Mouse (Mus musculus) embryonic facial prominence, embryonic 13.5 days (tissue): Measurements from ENCODE around the gene 5330417C22Rik. TPM values are rescaled to one million over a fixed set of nuclear protein-coding genes. Genes with fewer than 3 reads are reported as not detected.
"Not testable (repeated sequence)": the region's sequence is repeated elsewhere in the genome, so short reads cannot be mapped to it uniquely, and the experiment has no call there.

Source experiments
- ATAC-seq: fragments of 200-750 bp; cut with Nextera tagmentation; 2 replicates; pipeline ENCODE4 v1.8.0; 2017; ENCODE audit warnings: low read depth; ENCODE audit not compliant: insufficient number of reproducible peaks, insufficient read depth, low FRiP score, low TSS enrichment
- H3K27ac ChIP-seq: fragments of 300-500 bp; sonication (generic); 2 replicates; pipeline ENCODE4 v1.5.1; 2015; ENCODE audit warnings: moderate library complexity, mild to moderate bottlenecking, inconsistent platforms
- H3K27me3 ChIP-seq: fragments of 300-500 bp; sonication (generic); 2 replicates; pipeline ENCODE4 v1.6.1; 2015; ENCODE audit warnings: mild to moderate bottlenecking, inconsistent platforms
- H3K36me3 ChIP-seq: fragments of 300-500 bp; sonication (generic); 2 replicates; pipeline ENCODE4 v1.6.1; 2015; ENCODE audit warnings: mild to moderate bottlenecking, inconsistent platforms
- H3K4me1 ChIP-seq: fragments of 300-500 bp; sonication (generic); 2 replicates; pipeline ENCODE4 v1.6.1; 2015; ENCODE audit warnings: inconsistent platforms
- H3K4me2 ChIP-seq: fragments of 300-500 bp; sonication (generic); 2 replicates; pipeline ENCODE4 v1.6.1; 2015; ENCODE audit warnings: moderate library complexity, mild to moderate bottlenecking, inconsistent platforms
- H3K4me3 ChIP-seq: fragments of 300-500 bp; sonication (generic); 2 replicates; pipeline ENCODE4 v1.5.1; 2015; ENCODE audit warnings: mild to moderate bottlenecking, inconsistent platforms
- H3K9ac ChIP-seq: fragments of 300-500 bp; sonication (generic); 2 replicates; pipeline ENCODE4 v1.6.1; 2015; ENCODE audit warnings: mild to moderate bottlenecking, inconsistent platforms
- H3K9me3 ChIP-seq: fragments of 300-500 bp; sonication (generic); 2 replicates; pipeline ENCODE4 v1.6.1; 2016; ENCODE audit warnings: inconsistent platforms
- WGBS: fragments of 180-500 bp; shearing (Covaris S2); methylation state at CpG from one replicate; pipeline ENCODE4 v1.1.7; 2015; ENCODE audit warnings: mixed read lengths; 5-methylcytosine and 5-hydroxymethylcytosine counted together
- polyA plus RNA-seq: library from polyadenylated mRNA; unstranded; fragments of >200 nt; fragmentation: Nextera tagmentation; extraction: Ambion mirVana; gene quantifications from 2 replicates; pipeline ENCODE4 v1.2.1, GENCODE M21; 2015

Gene 5330417C22Rik
- polyA plus RNA-seq = 0.65 and 2.0 TPM in 2 replicates

DNA sequence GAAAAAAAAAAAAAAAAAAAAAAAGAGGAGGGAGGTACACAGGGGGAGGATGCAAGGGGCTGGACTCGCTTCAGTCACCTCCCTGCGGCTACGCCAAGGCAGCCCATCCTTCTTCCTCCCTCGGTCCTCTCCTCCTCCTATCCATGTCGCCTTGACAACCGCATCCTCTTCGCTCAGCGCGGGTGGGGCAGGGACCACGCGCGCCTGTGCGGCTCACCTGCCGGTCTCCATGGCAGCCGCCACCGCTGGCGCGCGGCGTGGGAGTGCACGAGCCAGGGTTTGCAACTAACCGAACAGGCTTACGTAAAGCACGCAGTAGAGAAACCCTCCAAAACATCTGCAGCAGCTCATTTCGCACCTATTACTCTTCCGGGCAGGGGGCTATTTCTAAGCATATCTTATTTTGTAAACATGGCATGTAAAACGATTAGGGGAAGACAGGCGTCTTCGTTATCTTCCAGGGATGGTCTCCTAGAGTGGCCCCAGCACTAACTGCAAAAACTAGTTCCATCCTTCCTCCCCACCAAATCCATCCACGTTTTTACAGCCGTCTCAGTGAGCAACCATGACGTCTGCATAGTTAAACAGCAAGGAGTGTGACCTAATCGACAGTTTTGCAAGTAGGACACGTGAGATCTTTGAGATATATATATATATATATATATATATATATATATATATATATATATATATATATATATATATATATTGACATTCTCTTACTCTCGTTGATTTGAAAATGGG, at the start of gene 5330417C22Rik:
Gene 5330417C22Rik (minus strand): TSS at position 20 of the 744 bp plus-strand sequence.
- Histone ChIP-seq H3K27ac (no peak within 1 kb of the TSS), H3K4me3 (peak within 1 kb of the TSS; percentile 50), H3K9me3 (no peaks in the 10 kb centered on the region), H3K4me1 (peaks cover 14% of the 10 kb centered on the region), H3K27me3 (peaks cover 26% of the 10 kb centered on the region), H3K36me3 (no peaks in the 10 kb centered on the region), H3K4me2 (peak within 1 kb of the TSS; percentile 86), H3K9ac (peak within 1 kb of the TSS; percentile 52; the same call in 1 of the 2 replicates)
- peak; percentile 60; the same call in 1 of the 2 replicates for ATAC-seq
- 1% methylated on average over 35 of the region's 35 CpGs for WGBS

DNA sequence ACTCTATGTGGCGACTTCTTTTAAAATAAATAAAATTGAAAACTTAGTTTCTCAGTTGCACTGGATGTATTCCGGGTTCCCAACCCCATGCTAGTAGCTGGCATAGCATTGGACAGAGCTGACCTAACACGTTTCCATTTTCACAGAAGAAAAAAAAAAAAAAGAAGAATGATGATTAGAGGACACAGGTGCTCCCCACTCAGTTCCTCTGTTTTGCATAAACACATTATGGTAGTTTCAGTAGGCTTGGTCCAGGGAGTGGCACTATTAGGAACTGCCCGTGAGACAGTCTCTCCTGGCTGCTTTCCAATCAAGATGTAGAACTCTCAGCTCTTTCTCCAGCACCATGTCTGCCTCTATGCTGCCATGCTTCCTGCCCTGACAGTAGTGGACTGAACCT, 48.2 kb upstream of the 5330417C22Rik start:
- Histone ChIP-seq H3K27me3 (no peaks in the 10 kb centered on the region), H3K9me3 (no peaks in the 10 kb centered on the region), H3K27ac (no peak overlapping the region), H3K9ac (no peak overlapping the region), H3K36me3 (no peaks in the 10 kb centered on the region; the same call in 1 of the 2 replicates), H3K4me3 (no peak overlapping the region), H3K4me1 (no peaks in the 10 kb centered on the region), H3K4me2 (no peak overlapping the region)
- WGBS = 85% methylated on average over 4 of the region's 4 CpGs
- no peak for ATAC-seq

DNA sequence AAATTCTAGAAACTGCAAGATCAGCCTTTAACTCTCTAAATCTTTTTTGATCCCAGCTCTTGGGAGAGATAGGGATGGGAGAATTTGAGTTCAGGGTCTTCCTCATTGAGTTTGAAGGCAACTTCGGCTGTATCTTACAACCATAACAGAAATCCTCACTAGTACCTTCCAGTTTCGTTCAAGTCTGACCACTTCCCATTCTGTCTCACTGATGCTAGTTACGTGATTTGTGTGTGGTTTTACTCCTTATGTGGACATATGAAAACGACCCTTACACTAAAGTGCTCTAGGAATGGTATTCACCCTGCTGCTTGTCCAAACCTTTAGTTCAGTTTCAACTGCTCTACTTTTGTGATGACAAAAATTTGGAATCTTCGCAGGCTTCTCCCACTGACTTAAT, 37.7 kb upstream of the 5330417C22Rik start:
- H3K4me3 ChIP-seq = no peak overlapping the region
- no peak for ATAC-seq
- 90% methylated on average over 5 of the region's 5 CpGs for WGBS
- no peak overlapping the region for H3K4me2 ChIP-seq
- H3K4me1 ChIP-seq = peaks cover 19% of the 10 kb centered on the region
- no peak overlapping the region for H3K27ac ChIP-seq
- no peaks in the 10 kb centered on the region for H3K9me3 ChIP-seq
- 0 out of 2 replicates have a peak overlapping the region, but pooled peaks have one; percentile 46 for H3K9ac ChIP-seq
- no peaks in the 10 kb centered on the region for H3K27me3 ChIP-seq
- H3K36me3 ChIP-seq = peaks cover 18% of the 10 kb centered on the region

DNA sequence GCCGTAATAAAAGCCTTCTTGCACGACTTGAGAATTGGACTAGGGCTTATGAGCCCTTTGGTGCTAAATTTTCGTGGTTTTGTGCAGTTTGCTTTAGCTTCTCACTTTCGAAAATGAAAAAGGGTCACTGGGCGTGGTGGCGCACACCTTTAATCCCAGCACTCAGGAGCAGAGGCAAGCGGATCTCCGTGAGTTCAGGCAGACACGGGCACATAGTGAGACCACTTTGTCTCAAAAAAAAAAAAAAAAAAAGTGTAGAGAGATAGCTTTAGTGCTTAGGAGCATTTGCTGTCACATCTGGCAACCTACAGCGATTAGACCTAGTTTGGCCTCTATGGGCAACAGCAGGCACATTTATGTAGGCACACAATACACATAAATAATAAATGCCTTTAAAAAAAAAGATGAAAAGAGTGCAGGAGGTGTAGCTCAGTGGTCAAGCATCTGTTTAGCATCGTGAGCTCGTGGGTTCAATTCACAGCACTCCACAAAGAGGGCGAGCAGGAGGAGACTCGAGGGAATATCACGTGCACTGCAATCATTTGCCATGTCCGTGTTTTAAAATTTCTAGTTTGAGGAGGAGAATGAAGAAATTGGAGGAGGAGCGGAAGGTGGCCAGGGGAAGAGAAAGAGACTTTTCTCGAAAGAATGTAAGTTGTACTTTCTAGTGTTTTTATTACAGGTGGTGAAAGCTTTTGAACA, 36.1 kb upstream of the 5330417C22Rik start:
- WGBS = 44% methylated on average over 18 of the region's 18 CpGs
- ATAC-seq = no peak
- H3K36me3 ChIP-seq = 0 out of 2 replicates have a peak, but pooled peaks cover 3% of the 10 kb centered on the region
- no peak overlapping the region for H3K27ac ChIP-seq
- peak overlapping the region; percentile 70 for H3K4me2 ChIP-seq
- peak overlapping the region; percentile 70 for H3K4me3 ChIP-seq
- H3K9me3 ChIP-seq = no peaks in the 10 kb centered on the region
- peak overlapping the region; percentile 84 for H3K9ac ChIP-seq
- peaks cover 23% of the 10 kb centered on the region for H3K4me1 ChIP-seq
- no peaks in the 10 kb centered on the region for H3K27me3 ChIP-seq

DNA sequence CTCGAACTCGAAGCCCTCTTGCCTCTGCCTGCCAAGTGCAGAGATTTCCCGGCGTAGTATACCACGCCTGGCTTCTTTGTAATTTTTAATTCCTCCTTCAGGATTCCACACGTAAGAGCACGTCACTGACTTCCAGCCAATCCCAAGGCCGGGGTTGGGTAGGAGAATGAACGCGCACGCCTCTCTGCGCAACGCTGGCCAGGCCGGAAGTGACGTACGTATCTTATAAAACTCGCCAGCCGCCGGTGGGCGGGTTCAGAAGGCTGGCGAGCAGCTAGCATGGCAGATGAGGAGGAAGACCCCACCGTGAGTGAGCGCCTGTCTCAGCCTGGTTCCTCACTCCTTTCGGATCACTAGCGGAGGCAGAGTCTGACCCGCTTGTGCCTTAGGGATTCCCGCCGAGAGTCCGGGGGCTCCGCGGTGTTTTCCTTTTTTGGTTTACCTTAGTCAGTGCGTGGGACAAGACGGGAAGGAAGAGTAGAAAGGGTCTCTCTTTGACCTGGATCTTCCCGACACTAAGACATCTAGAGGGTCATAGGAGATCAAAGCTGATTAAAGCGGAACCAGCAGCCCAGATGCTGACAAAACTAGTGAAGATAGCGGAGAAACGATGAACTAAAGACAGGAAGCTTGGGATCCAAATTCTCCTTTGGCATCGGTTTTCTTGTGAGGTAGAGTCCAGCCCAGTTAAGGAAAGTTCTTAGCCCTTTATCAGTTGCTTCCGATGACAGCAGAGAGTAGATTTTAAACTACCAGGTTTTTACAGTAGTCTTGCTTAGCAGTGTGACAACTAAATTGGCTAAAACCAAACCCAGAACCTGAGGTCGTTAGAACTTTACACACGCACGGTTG, 35.3 kb upstream of the 5330417C22Rik start, which contains the start of gene Taf13:
Gene Taf13 (plus strand): TSS at position 256 of the 852 bp plus-strand sequence.
- Histone ChIP-seq H3K36me3 (no peaks in the 10 kb centered on the region), H3K9ac (peak within 1 kb of the TSS; percentile 84), H3K9me3 (no peaks in the 10 kb centered on the region), H3K4me3 (peak within 1 kb of the TSS; percentile 70), H3K27me3 (no peaks in the 10 kb centered on the region), H3K4me1 (peaks cover 23% of the 10 kb centered on the region), H3K27ac (peak within 1 kb of the TSS; percentile 73), H3K4me2 (peak within 1 kb of the TSS; percentile 70)
- ATAC-seq = peak; percentile 96
- WGBS = 1% methylated on average over 42 of the region's 42 CpGs

DNA sequence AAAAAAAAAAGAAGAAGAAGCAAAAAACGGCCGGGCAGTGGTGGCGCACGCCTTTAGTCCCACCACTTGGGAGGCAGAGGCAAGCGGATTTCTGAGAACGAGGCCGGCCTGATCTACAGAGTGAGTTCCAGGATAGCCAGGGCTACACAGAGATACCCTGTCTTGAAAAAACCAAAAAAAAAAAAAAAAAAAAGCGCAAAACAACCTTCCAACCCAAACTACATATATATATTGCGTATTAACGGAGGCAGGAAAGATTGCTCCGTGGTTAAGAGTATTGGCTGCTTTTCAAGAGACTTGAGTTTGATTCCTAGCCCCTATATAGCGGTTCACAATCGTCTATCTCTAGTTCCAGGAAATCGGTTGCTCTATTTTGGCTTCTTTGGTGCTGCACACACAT, 34.5 kb upstream of the 5330417C22Rik start:
- H3K27me3 ChIP-seq = no peaks in the 10 kb centered on the region
- 87% methylated on average over 14 of the region's 14 CpGs for WGBS
- H3K9ac ChIP-seq = no peak overlapping the region
- H3K4me1 ChIP-seq = peaks cover 23% of the 10 kb centered on the region
- peak overlapping the region; percentile 70 for H3K4me2 ChIP-seq
- H3K36me3 ChIP-seq = no peaks in the 10 kb centered on the region
- H3K4me3 ChIP-seq = peak overlapping the region; percentile 70; the same call in 1 of the 2 replicates
- ATAC-seq = no peak
- no peak overlapping the region for H3K27ac ChIP-seq
- H3K9me3 ChIP-seq = no peaks in the 10 kb centered on the region

DNA sequence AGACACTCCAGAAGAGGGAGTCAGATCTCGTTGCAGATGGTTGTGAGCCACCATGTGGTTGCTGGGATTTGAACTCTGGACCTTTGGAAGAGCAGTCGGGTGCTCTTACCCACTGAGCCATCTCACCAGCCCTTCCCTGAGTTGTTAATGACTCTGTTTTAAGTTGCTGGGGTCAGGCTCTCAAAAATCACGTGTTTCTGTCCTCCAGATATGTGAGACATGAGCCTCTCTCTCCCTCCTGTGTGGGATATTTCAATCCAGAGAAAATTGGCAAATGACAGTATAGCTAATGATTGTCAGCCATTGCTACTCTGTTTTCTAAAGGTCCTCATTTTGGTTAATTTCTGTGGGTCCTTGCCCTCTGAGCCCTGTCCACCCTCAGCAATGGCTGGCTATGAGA, 33.3 kb upstream of the 5330417C22Rik start:
- not testable (repeated sequence) for H3K9ac ChIP-seq, H3K27ac ChIP-seq, H3K27me3 ChIP-seq, H3K36me3 ChIP-seq, H3K4me3 ChIP-seq, H3K4me2 ChIP-seq, H3K9me3 ChIP-seq, ATAC-seq
- H3K4me1 ChIP-seq = peaks cover 23% of the 10 kb centered on the region
- 65% methylated on average over 3 of the region's 3 CpGs for WGBS

DNA sequence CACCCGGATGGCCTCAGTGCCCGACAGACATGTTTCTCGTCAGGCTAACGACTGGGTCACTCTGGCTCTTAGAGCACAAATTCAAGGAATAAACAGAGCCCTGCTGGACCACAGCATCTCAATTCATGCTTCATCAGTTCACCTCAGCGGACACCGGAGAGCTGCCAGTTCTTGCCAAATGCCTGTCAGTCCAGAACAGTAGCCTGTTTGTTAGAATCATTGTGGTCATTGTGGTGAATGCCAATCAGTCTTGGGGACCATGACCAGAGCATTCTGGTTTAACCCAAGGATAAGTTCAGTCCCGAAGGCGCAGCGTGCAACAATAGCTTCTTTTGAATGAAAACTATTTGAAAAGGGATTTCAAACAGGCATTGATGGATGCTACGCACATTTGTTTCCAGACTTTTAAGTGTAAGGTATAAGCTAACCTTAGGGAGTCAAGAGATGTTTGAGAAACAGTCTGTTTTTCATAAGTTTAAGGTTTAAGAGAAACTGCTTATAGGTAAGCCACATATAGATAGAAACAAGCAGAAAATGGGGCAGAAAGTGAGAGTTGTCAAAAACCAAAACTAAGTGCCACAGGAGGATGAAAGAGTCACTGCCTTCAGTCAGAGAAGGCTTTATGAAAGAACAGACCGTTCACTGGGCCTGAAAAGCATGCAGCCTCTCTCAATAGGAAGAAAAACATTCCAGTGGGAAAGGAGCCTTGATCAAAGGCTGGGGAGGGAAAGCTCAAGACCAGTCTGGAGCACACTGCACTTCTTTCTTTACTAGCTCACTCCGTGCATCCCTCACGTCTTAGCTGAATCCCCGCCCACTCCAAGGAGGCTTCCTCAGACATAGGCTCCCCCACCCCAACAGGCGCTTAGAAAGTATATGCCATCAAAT, 31.9 kb upstream of the 5330417C22Rik start:
- H3K27me3 ChIP-seq = no peaks in the 10 kb centered on the region
- no peak overlapping the region for H3K4me2 ChIP-seq
- H3K27ac ChIP-seq = peak overlapping the region; percentile 60
- peaks cover 16% of the 10 kb centered on the region for H3K4me1 ChIP-seq
- H3K9ac ChIP-seq = 0 out of 2 replicates have a peak overlapping the region, but pooled peaks have one; percentile 6
- no peaks in the 10 kb centered on the region for H3K36me3 ChIP-seq
- H3K4me3 ChIP-seq = no peak overlapping the region
- no peak for ATAC-seq
- WGBS = 22% methylated on average over 15 of the region's 15 CpGs
- no peaks in the 10 kb centered on the region for H3K9me3 ChIP-seq

DNA sequence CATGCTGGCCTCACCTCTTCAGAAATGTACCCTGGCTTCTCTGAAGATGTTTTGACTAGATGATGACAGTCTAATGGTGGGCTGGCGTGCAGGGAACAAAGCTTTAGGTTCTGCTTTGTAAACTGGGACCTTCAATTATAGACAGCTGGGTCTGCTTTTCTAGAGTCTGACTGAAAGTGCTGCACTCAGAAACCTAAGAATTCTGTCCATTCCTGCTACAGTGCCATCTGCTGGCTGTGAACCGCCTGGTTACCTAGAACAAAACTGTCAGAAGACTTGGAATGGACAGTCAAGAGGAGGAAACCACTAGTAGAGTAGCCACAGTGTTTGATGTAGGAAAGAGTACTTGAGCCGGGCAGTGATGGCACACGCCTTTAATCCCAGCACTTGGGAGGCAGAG, 27.0 kb upstream of the 5330417C22Rik start:
- Histone ChIP-seq H3K27ac (peak overlapping the region; percentile 94), H3K27me3 (no peaks in the 10 kb centered on the region), H3K9me3 (no peaks in the 10 kb centered on the region), H3K36me3 (peaks cover 18% of the 10 kb centered on the region), H3K4me2 (peak overlapping the region; percentile 91), H3K4me1 (peaks cover 24% of the 10 kb centered on the region), H3K4me3 (peak overlapping the region; percentile 80), H3K9ac (peak overlapping the region; percentile 87)
- 7% methylated on average over 4 of the region's 4 CpGs for WGBS
- no peak for ATAC-seq

DNA sequence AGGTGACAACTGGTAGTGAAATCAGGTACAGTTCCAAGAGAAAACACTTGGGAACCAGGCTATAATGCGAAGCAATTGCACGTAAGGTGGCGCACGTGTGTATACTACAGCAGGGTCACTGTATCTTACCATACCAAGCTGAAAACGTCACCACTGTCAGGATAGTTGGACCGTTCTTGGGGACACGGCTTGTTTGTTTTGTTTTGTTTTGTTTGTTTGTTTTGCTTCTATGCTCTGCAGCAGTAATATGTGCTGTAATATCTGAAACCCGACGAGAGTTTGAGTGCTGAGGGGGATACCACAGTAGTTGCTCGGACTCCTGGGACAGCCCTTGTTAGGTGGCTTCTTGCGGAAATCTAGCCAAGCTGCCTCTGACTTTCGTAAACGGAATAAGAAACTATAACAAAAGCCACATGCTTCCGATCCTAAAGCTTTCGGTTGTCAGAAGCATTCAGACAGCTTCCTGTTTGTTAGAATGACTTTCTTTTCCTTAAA, 26.5 kb upstream of the 5330417C22Rik start:
- Histone ChIP-seq H3K9ac (peak overlapping the region; percentile 87), H3K4me3 (peak overlapping the region; percentile 80), H3K4me1 (peaks cover 21% of the 10 kb centered on the region), H3K27me3 (no peaks in the 10 kb centered on the region), H3K36me3 (peaks cover 23% of the 10 kb centered on the region), H3K9me3 (no peaks in the 10 kb centered on the region), H3K27ac (peak overlapping the region; percentile 94), H3K4me2 (peak overlapping the region; percentile 91)
- no peak for ATAC-seq
- 4% methylated on average over 15 of the region's 15 CpGs for WGBS
